Mouse (Mus musculus): ENCODE data around the gene Crispld2. TPM values are rescaled to one million over a fixed set of nuclear protein-coding genes. Genes with fewer than 3 reads are reported as not detected.

Crispld2 gene
- total RNA-seq, 2 experiments from 2014 or later = 1.3 to 2.6 TPM

DNA sequence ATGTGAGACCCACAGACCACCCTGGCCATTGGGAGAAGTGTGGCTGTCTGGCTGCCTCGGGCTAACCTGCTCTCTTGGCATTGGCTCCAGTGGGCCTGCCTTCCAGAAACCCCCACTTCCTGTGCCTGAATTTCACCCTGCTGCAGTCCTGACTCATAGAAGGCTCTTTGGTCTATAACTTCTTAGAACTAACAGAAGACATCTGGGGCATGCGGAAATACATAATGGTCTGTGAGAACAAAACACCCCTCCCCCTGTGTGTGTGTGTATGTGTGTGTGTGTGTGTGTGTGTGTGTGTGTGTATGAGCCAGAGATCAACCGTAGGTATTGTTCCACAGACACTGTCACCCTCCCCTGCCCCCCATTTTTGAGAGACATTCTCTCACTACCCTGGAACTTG, 71.1 kb downstream of the Crispld2 start:
- DNase-seq (ENCODE audit: low spot score in 2 of 2) = no peak

DNA sequence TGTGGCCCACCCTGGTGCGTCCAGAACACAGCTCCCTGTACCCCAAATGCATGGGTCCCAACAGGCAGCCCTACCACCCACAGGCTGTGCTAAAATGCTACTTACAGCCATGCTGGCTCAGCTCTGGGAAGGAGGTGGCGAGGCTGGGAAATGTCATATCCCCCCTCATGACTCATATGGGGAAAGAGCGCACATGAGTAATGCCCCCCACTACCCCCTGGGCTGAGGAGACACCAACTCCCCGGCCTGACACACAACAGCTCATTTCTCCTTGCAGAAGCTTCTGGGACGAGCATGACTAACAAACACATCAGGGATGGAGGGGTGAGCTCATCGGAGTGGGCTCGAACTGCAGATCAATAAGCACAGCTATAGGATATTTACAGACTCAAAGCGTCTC, 73.4 kb downstream of the Crispld2 start:
- DNase-seq (ENCODE audit: low spot score in 2 of 2) = no peak

DNA sequence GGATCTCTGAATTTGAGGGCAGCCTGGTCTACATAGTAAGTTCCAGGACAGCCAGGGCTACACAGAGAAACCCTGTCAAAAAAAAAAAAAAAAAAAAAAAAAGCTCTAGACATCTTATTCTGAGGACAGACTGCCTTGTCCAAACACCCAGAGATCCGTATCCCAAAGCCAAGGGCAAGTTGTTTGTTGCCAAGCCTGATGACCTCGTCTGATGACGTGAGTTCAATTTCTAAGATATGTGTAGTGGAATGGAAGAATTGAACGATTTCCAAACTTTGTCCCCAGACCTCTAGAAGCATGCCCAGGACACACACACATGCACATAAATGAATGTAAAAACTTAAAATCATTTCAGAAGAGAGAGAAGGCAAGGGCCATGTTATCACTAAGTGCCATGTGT, 74.0 kb downstream of the Crispld2 start:
- DNase-seq (ENCODE audit: low spot score in 2 of 2) = no peak

DNA sequence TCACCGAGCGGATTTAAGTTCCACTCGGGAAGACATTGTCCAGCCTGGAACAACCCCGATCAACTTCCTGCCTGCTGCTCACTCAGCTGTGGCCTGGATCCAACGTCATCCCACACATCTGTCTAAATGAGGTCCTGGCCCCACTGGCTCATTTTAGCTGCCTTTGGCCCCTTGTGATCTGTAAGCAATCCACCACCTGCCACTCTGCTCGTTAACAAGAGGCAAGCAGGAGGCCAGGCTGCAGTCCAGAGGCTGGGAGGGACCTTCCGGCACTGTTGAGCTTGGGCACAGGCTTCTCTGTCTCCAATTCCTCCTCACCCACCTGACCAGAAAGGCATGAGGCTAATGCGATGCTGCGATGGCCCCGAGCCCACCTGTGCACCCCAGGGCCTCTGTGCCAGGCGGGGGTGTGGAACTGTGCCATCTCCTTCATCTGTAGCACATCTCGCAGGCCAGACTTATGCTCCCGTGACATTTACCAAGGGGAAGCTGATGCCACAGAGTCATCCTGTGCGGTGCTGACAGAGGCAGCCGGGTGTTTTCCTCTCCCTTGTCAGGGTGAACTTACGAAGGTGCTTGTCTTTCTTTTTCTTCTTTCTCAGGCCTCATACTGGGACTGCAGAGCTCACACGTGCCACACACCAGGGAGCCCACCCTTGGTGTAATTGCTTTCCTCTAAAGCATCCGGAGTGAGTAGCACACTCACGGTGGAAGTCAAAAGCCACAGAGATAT, 75.9 kb downstream of the Crispld2 start:
- no peak for DNase-seq (ENCODE audit: low spot score in 2 of 2)

DNA sequence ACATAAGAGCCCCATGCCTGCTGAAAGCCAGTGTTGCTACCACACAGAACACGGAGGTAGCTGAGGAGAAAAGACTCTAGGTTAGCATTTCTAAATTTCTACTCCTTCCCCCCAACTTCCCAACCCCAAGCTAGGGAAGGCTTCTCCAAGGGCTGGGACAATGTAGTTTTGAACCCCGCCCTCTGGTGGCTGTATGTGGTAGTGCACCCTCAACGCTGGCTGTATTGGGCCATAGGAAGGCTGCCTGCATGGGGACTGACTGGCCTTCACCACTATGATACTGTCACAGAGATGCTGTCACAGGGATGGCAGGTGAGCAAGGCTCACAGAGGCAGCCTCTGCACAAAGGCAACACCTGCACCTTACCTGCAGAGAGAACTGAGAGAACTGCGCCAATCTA, 79.4 kb downstream of the Crispld2 start:
- DNase-seq (ENCODE audit: low spot score in 2 of 2) = peak; percentile 51 to 93

DNA sequence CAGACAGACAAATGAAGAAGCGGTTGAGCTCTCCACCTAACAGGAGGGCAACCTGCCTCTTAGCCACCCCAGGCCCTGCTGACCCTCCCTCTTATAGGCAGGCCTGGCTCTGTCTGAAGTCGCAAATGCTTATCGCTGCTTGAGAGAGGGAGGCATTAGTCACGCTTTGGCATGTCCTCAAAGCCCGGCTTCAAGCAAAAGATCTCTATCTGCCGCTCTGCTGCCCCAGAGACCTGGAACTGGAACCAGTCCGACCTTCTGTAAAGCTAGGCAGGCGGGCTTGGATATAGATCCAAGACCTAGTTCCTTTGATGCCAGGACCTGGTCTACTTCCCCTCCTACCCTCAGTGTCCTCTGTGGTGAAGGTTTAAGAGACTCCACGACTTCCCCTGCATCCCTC, 80.0 kb downstream of the Crispld2 start:
- DNase-seq (ENCODE audit: low spot score in 2 of 2) = no peak

DNA sequence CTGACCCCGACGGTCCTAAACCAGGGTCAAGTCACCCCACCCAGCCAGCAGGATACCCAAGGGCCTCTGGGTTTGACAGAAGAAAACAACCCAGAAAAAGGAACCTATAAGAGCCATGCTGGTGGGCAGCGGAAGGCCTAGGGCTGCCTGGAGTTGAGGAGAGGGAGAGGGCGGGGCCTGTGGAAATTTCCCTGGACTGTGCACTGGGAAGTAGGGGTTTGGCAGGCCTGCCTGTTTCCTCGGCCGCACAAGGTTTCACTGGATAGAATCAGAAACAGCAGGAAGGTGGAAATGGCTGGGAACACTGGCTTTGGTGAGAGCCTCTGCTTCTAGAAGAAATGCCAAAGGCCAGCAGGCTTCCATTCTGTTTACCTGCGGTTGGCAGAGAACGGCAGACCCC, 80.6 kb downstream of the Crispld2 start:
- no peak for DNase-seq (ENCODE audit: low spot score in 2 of 2)

DNA sequence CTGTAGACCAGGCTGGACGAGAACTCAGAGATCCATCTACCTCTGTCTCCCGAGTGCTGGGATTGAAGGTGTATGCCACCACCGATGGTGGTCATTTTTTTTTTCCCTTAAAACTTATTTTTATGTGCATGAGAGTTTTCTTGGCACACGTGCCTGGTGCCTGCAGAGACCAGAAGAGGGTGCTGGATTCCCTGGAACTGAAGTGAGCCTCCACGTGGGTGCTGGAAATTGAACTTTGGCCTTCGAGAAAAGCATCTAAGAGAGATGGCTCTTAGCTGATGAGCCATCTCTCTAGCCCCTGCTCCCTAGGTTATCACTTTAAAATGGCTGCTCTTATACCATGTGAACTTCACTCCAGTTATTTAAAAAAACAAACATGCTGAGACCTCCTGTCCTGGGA, 82.3 kb downstream of the Crispld2 start:
- no peak for DNase-seq (ENCODE audit: low spot score in 2 of 2)

DNA sequence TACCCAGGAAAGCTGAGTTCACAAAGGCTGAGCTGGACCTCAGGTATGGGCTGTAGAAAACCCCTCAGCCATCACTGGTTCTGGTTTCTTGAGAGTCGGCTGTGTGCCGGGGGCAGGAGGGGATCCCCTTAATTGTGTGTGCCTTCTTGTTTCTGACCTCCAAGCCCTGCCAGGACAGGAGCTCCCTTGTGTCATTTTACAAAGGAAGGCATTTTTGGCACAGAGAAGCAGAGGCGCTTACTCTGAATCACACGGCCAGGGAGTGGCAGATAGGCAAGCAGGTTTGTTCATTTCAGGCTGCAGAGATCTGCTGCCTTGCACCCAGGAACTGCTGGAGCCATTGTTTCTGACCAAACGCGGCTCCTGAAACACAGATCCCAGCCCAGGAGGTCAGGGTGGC, 83.1 kb downstream of the Crispld2 start:
- no peak for DNase-seq (ENCODE audit: low spot score in 2 of 2)

DNA sequence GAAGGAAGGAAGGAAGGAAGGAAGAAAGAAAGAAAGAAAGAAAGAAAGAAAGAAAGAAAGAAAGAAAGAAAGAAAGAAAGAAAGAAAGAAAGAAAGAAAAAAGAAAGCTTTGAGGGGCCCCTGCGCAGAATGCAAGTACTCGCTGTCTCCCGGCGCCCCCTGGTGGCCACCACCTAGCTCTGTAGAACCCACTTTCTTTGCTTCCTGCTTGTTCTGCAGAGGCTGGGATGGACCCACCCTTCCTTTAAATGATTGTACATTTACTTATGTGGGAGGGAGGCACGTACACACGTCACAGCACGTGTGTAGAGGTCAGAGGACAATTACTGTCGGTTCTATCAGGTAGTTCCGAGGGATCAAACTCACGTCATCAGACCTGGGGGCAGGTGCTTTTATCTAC, 85.8 kb downstream of the Crispld2 start:
- peak; percentile 39 to 74 for DNase-seq (ENCODE audit: low spot score in 2 of 2)

DNA sequence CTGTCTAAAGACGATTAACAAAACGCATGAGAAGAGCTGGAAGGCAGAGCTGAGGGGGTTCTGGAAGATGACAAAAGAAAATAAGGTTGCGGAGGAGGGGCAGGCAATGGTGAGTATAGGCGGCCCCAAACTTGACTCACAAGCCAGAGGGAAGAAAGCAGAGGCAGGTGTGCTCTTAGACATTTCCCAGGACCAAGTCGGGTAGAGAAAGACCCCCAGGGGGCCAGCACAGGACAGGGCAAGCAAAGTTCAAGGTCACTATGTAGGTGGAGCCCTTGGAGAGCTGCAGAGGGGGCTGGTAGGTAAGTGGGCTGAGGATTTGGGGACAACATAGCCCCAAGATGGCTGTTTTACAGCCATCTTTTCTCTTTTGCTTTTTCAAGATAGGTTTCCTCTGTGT, 87.1 kb downstream of the Crispld2 start:
- DNase-seq (ENCODE audit: low spot score in 2 of 2) = no peak

DNA sequence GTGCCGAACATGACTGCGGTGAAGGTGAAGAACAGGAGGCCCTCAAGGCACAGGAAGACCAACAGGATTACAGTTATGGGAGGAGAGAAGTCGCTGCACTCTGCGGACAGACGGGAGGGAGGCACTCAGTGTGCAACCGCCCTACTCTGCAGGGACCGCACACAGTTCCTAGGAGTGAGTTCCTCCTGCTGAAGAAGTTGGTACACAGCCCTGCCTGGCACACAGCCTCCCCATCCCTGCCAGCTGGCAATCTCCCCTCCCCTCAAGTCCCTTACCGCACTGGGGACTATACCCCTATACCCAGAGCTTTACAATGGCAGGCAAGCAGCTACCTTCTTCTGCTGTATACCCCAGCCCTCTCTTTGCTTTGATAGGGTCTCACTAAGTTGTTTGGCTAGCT, 91.0 kb downstream of the Crispld2 start:
- DNase-seq (ENCODE audit: low spot score in 2 of 2) = peak in 1 of 2 experiments; percentile 35

DNA sequence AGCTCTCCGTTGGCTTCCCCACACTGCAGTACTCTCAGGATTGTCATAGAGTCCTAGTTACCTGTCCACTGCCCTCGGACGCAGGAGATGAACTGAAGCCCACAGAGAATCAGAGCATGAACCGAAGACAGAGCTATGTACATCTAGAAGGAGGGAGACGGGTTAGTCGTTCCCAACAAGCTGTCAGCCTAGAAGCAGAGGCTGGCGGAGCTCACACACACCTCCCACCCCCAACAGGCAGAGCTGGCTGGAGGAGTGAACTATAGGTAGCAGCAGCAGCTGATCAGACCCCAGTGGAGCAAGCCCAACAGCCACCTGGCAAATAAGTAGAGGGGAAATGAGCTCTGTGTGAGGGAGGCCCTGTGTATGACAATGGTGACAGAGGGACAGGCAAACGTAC, 92.5 kb downstream of the Crispld2 start:
- no peak for DNase-seq (ENCODE audit: low spot score in 2 of 2)

DNA sequence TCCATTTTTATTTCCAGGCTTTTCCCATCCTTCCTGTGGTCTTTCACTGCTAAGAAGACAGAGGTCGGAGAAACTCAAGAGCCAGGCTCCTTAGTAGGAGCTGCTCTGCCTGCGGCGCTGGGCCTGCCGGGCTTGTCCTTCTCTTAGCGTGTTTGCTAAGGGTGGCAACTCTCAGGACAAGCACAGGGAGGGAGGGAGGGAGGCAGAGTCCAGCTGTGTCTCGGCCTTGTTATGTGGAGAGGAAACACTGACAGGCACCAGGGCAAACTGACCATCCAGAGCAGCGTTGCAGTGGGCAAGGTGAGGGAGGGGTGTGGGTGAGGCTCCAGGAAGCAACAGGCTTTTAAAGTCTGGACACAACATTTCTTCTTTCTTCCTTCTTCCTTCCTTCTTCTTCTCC, 97.3 kb downstream of the Crispld2 start:
- DNase-seq (ENCODE audit: low spot score in 2 of 2) = no peak

DNA sequence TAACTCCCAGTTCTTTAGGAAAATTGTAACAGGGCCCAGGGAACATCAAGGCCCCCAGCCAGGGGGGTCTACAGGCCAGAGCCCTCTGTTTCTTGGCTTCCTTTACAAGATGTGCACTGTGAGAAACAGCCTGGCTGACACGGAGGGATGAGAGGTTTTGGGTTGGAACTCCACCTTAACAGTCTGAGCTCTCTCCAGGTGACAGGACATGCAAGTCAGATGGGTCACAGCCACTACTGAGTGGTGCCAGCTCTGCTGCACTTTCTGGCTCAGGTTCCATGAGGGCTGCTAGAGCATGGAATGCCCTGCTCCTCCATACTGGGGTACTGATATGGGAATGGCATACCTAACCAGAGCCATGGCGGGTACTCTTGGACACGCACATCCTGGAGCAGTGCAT, 98.8 kb downstream of the Crispld2 start:
- DNase-seq (ENCODE audit: low spot score in 2 of 2) = no peak

DNA sequence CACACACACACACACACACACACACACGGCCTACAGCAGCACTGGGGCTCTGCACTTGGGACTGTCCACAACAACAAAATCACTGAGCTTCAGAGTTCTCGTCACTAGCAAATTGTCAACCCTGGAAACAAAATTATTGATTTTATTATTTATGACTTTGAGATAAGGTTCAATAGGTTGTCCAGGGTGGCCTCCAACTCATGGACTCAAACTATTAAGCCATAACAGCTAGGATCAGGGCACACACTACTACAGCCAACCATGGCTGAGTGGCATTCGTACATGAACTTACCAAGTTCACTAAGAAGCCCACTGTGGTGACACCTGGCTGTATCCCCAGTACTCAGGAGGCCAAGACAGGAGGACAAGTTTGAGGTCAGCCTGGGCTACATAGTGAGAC, 100.9 kb downstream of the Crispld2 start:
- DNase-seq (ENCODE audit: low spot score in 2 of 2) = no peak

DNA sequence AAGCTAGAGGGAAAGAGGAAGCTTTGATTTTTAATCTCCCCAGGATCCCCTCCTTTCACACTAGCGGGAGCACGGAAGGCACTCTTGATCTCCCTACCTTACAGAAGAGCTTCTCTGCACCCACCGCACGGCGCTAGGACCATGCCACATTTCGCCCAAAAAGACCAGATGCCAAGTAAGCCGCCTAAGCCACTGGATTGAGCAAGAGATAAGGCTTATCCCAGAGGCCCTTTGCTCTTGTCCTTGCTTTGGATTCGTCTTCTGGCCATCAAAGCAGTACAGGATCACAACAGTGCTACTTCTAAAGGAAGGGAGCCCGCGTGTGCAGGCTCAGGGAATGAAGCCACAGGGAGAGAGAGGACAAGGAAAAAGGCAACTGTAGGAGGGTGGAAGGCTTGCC, 102.6 kb downstream of the Crispld2 start:
- no peak for DNase-seq (ENCODE audit: low spot score in 2 of 2)

DNA sequence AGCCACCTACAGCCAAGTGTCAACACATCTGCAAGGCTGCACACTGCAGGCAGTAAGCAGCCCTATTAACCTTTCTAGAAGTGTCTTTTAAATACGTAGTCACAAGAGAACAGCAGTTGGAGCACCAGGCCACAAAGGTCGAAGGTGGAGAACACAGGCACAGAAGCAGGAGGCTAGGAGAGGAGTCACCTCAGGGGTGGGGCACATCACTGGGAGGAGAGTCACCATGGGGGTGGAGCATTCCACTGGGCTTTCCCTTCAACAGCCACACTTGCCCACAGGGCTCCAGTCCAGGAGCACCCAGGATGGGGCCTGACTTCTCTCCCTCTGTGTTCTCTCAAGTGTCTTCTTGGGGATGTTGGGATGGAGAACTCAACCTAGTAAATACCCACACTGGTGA, 104.2 kb downstream of the Crispld2 start:
- DNase-seq (ENCODE audit: low spot score in 2 of 2) = no peak

DNA sequence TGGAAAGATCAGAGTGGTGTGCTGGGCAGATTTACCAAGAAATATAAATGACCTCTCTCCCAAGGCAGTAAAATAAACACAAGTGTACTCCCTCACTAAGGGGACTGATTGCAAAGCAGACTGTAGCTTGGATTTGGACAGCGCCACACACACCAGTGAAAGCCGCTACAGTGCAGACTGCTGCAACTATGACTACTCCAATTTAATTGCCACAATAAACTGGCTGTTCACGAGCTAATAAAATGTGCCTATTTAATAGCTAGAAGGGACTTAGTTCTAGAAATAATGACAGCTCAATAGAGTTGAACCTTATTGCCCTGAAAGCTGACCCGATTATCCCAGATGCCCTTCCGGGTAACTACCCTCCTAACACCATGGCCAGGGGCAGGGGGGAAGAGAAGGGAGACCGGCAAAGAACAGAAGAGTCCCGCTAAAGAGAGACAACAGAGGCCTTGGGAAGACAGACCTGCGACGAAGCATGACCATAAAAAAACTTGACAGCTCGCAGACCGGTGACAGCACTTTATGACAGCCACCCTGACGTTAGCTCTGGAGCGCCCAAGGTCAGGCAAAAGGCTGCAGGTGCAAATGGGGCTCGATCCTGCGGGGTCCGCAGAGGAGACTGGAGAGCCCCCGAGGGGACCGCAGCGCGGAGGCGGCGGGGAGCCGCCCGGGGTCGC, 108.3 kb downstream of the Crispld2 start:
- DNase-seq (ENCODE audit: low spot score in 2 of 2) = no peak

DNA sequence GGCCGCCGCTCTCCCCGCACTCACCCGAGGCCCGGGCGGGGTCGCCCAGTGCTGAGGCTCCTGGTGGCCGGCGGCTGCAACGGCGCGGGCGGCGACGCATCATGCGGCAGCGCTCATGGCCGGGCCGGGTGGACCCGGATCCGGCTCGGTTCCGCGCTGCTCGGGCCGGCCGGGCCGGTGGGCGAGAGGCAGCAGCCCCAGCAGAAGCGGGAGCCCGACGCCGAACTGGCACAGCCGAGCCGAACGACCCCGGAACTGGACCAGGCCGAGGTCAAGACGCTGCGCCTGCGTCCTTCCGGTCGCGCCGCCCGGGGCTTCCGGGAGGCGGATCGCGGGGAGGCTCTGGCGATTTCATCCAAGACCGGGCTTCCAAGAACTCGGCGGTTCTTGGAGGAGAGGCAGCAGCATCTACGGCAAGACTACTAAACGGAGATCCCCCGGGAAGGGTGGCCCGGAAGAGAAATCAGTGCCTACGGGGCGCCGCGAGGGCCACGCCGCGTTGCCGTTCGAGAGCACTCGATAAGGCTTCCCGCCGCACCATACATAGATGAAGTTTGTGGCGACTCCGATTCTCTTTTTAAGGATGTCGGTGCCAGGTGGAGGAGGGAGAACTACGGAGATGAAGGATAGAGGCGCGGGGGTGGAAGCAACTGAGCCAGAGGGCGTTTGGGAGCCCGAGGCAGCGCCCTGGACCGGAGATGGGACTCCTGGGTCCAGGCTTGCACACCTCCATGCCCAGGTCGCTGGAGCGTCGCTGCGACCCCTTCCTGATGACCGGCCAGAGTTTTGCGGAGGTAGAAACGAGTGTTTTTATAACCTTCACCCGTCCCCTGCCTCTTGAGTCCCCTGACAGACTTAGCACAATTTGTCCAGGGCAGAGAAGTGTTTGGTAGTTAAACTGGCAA, 109.1 kb downstream of the Crispld2 start, which contains the start of gene Zdhhc7:
TSS of gene Zdhhc7 (minus strand) at position 415 of the 905 bp plus-strand sequence.
- peak; percentile 80 to 90 for DNase-seq (ENCODE audit: low spot score in 2 of 2)
